Mouse (Mus musculus) cerebellum, adult 11 months (tissue): ENCODE measurements at regions not wholly inside any gene's neighbourhood (a gene's known extent, or its start where the extent isn't known, plus 50 kb on each side); places are given as distances from the start of the nearest gene placed in this dataset.

Source experiments
- DNase-seq: peaks from one replicate; pipeline ENCODE4 v3.0.0; 2022

DNA sequence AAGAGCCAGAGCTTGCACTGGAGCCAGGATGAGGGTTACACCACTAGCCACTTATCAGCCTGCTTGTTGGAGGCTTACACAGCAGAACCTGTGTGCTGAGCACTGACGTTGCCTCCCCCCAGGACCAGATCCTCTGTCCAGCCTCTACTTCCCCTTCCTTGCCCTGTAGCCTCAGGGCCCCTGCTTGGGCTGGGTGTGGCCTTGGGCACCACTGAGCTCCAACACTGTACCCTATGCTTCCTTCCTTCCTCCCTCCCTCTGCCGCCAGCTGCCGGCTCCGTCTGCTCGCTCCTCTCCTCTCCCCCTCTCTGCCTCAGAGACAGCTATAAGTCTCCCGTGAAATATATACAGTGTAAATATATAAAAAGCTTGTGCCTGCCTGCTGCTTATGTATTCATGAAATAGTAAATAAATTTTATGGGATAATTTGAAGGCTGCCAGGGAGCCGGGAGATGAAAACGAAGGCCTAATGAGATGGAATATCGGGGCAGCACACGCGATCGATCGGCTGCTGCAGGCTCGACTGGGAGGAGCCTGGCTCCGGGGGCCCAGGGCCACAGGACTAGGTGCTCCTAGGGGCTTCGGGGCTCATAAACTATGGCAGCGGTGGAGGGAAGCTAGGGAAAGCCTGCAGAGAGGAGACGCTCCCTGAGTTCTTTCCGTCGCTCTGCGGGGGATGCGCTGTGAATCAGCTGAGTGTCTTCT lies 135.6 kb downstream of the Rbm19 start:
- DNase-seq, result no peak

GRCm38 (mm10) chr5:120252551-120252950 lies 136.3 kb downstream of the Rbm19 start:
- peak; percentile 7 for DNase-seq

- DNase-seq, result no peak
These were observed 146.5 kb downstream of the Rbm19 start for GRCm38 (mm10) chr5:120262715-120263273.

DNA sequence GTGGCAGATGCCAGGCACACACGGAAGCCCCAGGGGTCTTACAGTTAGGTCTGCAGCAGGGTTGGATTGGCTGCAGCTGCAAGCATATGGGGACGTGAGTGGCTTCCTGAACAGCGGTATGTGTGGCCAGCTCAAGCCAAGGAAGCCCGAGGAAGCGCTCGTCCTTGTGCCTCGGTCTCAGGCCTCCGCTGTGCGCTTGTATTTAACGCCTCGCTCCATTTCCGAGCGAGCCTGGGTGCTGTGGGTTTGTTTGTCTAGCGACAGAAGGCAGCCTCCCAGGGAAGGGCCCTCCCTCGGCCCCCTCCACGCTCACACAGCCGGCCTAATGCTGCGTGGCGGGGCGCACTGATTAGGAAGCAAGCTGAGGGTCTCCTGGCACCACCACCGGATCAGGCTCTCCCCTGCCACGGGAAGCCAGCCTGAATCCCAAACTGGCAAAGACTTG lies 153.2 kb downstream of the Rbm19 start:
- DNase-seq, result no peak

DNA sequence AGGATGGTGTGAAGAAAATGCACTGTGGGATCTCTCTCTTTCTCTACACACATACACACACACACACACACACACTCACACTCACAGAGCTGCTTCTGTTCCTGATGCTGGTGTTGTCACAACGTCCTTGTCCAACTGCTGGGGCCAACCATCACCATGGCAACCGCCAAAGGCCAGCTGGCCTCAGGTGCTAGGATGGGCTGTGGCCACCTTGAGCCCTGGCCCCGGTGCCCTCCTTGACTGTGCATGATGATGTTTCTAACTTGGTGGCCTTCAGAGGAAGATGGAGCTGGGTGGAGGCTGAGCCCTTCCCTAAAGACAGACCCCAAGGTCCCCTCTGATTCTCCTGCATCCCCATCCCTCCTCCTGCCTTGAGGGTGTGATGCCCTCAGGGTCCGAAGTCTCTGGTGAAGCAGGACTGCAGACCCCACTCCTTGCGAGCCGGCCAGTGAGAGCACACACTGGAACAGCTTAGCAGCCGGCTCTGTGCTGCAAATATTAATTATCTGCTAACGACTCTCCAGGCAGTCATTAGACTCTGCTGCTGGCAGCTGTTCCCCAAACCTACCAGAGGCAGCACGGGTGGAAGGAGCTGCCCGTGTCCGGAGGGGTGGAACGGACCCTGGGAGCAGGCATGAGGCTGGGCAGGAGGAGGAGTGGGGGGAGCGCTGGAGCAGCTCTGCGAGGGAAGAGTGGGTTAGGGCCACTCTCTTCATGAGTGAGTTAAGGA lies 154.8 kb downstream of the Rbm19 start:
- no peak for DNase-seq

DNA sequence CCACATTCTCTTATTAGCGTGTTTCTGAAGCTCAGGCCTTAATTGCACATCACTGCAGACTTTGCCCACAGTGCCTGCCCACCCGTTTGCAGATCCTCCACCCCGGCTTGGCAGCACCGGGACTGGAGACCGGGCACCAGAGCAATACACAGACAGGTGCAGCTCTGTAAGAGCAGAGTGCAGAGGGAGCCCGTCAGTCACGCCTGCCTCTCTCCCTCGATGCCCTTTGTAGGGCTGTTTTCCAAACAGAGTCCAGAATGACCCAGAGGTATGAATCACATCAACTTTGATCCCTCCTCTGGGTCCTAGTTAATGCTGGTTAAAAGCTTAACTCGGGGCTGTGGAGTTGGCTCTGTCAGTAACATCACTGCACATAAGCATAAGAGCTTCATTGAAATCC lies 155.3 kb upstream of the Lhx5 start:
- DNase-seq, result no peak

- DNase-seq, result no peak
These were observed 151.2 kb upstream of the Lhx5 start for GRCm38 (mm10) chr5:120280321-120280720.

- no peak for DNase-seq
These were observed 150.4 kb upstream of the Lhx5 start for GRCm38 (mm10) chr5:120280991-120281602.

GRCm38 (mm10) chr5:120281840-120282565 lies 149.5 kb upstream of the Lhx5 start:
- no peak for DNase-seq

DNA sequence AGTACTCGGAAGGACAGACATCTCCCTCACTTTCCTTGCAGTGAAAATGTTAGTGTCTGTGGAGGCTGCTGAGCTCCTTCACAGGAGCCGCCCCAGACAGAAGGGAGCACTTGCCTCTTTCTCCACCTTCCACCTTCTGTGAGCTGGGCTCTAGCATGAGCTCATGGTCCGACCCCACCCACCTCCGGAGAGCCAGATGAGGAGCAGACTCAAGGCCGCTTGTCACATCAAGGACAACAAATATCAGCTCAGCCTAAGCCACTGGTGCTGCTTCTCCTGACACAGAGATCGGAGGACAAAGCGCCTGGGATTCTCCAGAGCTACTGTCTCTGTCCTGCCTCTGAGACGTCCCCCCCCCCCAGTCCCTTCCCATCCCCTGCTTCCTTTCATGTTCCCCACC lies 146.9 kb upstream of the Lhx5 start:
- DNase-seq, result no peak

DNA sequence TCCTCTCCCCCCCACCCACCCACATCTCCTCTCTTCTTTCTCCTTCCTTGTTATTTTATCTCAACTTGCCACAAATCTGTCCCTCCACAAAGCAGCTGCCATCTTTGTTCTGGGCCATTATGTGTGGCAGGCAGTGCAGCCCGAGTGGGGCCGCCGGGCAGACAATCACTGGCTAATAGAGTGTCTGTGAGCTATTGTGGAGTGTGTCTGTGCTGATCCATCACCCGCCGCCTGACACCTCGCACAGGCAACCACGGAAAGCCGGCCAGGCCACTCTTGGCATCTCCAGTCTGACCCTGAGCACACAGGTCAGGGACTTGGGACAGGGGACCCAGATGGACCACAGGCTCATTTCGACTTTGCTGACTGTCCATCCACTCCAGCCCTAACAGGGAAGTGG lies 146.5 kb upstream of the Lhx5 start:
- DNase-seq, result no peak

DNA sequence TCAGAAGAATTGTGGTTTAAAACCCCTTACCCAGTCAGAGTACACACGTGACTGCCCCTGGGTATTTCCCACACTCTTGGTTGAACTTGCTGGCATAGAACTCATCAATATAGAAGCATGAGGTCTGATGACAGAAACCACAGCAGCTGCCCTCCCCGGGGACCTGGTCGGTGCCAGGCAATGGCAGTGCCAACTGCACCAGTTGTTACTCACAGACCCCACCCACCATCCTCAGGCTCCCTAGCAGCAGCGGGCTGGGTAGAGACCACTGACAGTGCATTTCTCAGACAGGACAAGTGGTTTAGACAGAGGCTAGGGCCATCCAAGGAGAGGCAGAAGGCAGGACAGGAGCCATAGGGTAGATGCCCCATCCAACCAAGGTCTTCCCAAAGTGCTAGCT lies 144.7 kb upstream of the Lhx5 start:
- no peak for DNase-seq

GRCm38 (mm10) chr5:120288036-120288684 lies 143.3 kb upstream of the Lhx5 start:
- no peak for DNase-seq

GRCm38 (mm10) chr5:120294526-120295078 lies 136.9 kb upstream of the Lhx5 start:
- DNase-seq, result no peak

DNA sequence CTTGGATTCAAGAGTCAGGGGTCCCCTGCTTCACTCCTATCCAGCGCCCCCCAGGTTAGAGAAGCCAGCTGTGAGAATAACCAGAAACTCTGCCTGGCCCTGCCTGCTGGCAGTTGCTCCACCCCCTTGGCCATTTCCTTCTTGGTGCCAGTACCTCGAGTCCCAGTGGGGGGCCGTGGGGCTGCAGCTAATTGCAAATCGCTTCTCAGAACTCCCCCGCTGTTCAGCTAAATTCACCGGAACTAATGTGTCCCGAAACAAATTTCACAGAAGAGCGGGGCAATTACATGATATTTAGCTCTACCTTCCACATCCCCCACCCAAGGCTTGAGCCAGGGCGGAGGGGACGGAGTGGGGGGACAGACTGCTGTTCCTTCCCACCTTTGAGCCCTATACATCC lies 134.3 kb upstream of the Lhx5 start:
- DNase-seq, result no peak

- DNase-seq, result no peak
These were observed 133.7 kb upstream of the Lhx5 start for GRCm38 (mm10) chr5:120297665-120298282.

DNA sequence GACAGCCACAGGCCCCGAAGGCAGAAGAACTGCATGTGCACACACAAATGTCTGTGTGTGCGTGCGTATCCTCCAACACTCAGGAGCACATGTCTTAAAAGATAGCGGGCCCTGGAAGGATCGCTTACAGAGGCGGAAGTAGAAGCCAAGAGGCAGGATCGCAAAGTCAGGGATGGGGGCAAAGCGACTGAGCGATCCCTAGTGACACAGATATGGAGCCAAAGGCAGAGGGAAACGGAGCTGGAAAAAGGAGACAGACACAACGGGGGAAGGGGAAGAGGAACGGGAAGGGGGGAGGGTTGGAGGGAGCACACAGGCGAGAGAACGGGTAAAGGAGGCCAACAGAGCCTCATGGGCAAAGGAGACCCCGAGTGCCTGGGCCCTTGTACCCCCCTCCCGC lies 129.8 kb upstream of the Lhx5 start:
- DNase-seq, result no peak

DNA sequence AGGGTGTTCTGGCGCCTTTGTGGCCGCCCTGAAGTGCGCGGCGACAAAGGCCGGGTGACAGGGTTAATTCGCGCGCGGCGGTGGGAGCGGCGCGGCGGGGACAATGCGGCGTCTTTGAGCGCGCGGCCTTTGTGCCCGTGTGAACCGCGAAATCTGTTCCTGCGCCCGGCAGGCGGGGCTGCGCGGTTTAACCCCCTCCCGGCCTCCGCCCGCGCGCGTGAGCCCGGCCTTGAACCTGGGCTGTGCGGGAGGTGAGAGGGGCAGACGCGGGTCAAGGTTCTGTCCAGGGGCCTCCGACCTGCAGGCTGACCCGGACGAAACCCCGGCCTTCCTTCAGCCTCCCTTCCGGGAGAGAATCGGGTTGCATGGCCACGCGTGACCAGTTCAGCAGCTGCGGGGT lies 129.2 kb upstream of the Lhx5 start:
- DNase-seq, result no peak

DNA sequence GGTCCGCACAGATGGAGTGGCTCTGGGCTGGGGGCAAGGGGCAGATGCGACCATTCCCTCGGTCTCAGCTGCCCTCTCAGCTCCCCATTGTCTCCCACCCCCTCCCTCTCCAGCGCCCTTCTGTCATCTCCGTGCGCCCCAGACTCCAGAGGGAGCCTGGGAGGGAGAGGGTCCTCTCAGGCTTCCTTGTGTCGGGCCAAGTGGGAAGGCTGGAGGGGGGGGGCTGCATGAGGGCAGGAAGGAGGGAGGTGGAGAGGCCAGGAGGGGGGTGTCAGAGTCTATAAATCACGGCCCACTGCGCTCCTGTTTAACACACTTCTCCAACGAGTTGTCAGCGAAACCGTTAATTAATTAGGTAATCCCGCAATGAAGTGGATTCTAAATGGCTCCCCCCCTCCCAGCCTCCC lies 127.2 kb upstream of the Lhx5 start:
- DNase-seq, result no peak

- DNase-seq, result no peak
These were observed 119.2 kb upstream of the Lhx5 start for GRCm38 (mm10) chr5:120312299-120312698.

DNA sequence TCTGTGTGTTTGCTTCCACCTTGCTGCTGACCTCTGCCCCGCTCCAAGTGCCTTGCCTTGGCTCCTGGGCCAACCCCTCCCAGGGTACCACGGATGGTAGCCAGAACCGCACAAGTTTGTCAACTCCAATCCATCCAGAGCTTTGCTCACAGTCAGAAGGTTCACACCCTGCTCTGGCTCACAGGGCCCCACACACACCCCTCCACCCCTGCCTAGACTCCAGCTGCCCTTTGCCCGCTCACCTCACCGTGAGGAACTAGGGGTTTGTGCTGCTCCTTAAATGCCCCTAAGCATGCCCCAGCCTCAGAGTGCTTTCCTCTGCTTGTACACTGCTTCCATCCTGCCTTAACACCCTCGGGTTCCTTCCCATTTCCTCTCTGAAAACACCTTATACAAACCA lies 117.5 kb upstream of the Lhx5 start:
- DNase-seq, result no peak

DNA sequence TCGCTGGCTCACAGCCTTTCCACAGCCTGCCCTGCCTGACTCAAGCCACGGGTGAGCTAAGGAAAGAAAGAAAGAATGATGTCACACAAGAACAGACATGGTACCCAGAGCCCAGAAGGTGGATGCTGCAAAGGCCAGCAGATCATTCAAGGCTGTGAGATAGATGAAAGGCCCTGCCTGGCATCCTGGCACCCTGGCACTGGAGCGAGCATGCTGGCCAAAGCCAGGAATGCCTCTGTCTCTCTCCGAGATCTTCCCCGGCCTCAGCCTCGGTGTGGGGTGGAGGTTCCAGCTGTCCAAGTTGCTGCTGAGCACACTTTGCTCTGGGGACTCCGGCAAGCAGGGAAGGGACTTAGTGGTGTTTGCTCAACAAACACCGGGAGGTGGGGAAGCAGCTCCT lies 116.4 kb upstream of the Lhx5 start:
- DNase-seq, result no peak
